Mouse (Mus musculus): ENCODE results near the gene Arhgap25. TPM values are rescaled to one million over a fixed set of nuclear protein-coding genes. Genes with fewer than 3 reads are reported as not detected.
A peak's percentile ranks its signal among the peaks of the same experiment; 100 is the strongest.
"Not testable (repeated sequence)": the region's sequence is repeated elsewhere in the genome, so short reads cannot be mapped to it uniquely, and the experiment has no call there.

Gene Arhgap25
- total RNA-seq (2015) (27.9 and 35.5 TPM in 2 replicates), total RNA-seq (2017) (74.4 TPM in 2 replicates)

- peak; percentile 48 for ATAC-seq (ENCODE audit: poor library complexity, severe bottlenecking)
Measured at GRCm38 (mm10) chr6:87532953-87533710, at the start of gene Arhgap25. Gene Arhgap25, minus strand, starts transcription at chr6:87533259.

GRCm38 (mm10) chr6:87582456-87582855 lies 49.4 kb upstream of the Arhgap25 start:
- no peak for ATAC-seq (ENCODE audit: poor library complexity, severe bottlenecking)

GRCm38 (mm10) chr6:87581581-87581980 lies 48.5 kb upstream of the Arhgap25 start:
- no peak for ATAC-seq (ENCODE audit: poor library complexity, severe bottlenecking)

- no peak for ATAC-seq (ENCODE audit: poor library complexity, severe bottlenecking)
Measured at GRCm38 (mm10) chr6:87581071-87581470, 48.0 kb upstream of the Arhgap25 start.

- ATAC-seq (ENCODE audit: poor library complexity, severe bottlenecking), result no peak
Measured at GRCm38 (mm10) chr6:87578247-87578646, 45.2 kb upstream of the Arhgap25 start.

- no peak for ATAC-seq (ENCODE audit: poor library complexity, severe bottlenecking)
Measured at GRCm38 (mm10) chr6:87576648-87577330, 43.7 kb upstream of the Arhgap25 start.

GRCm38 (mm10) chr6:87571863-87572262 lies 38.8 kb upstream of the Arhgap25 start:
- not testable (repeated sequence) for ATAC-seq (ENCODE audit: poor library complexity, severe bottlenecking)

- ATAC-seq (ENCODE audit: poor library complexity, severe bottlenecking), result no peak
Measured at GRCm38 (mm10) chr6:87567686-87568593, 34.9 kb upstream of the Arhgap25 start.

- ATAC-seq (ENCODE audit: poor library complexity, severe bottlenecking), result no peak
Measured at GRCm38 (mm10) chr6:87565166-87565565, 32.1 kb upstream of the Arhgap25 start.

GRCm38 (mm10) chr6:87564356-87564755 lies 31.3 kb upstream of the Arhgap25 start:
- ATAC-seq (ENCODE audit: poor library complexity, severe bottlenecking), result no peak

GRCm38 (mm10) chr6:87553724-87554123 lies 20.7 kb upstream of the Arhgap25 start:
- ATAC-seq (ENCODE audit: poor library complexity, severe bottlenecking), result no peak

GRCm38 (mm10) chr6:87552054-87552807 lies 19.2 kb upstream of the Arhgap25 start:
- peak; percentile 50 for ATAC-seq (ENCODE audit: poor library complexity, severe bottlenecking)

- peak; percentile 85 for ATAC-seq (ENCODE audit: poor library complexity, severe bottlenecking)
Measured at GRCm38 (mm10) chr6:87547836-87548235, 14.8 kb upstream of the Arhgap25 start.

GRCm38 (mm10) chr6:87547431-87547830 lies 14.4 kb upstream of the Arhgap25 start:
- peak; percentile 54 for ATAC-seq (ENCODE audit: poor library complexity, severe bottlenecking)

- no peak for ATAC-seq (ENCODE audit: poor library complexity, severe bottlenecking)
Measured at GRCm38 (mm10) chr6:87545331-87546217, 12.5 kb upstream of the Arhgap25 start.

GRCm38 (mm10) chr6:87542027-87542426 lies 9.0 kb upstream of the Arhgap25 start:
- peak; percentile 78 for ATAC-seq (ENCODE audit: poor library complexity, severe bottlenecking)

- peak; percentile 89 for ATAC-seq (ENCODE audit: poor library complexity, severe bottlenecking)
Measured at GRCm38 (mm10) chr6:87541171-87541571, 8.1 kb upstream of the Arhgap25 start.

GRCm38 (mm10) chr6:87538376-87539270 lies 5.6 kb upstream of the Arhgap25 start:
- no peak for ATAC-seq (ENCODE audit: poor library complexity, severe bottlenecking)
